Mouse (Mus musculus): ENCODE data around the gene Rpl19. TPM values are rescaled to one million over a fixed set of nuclear protein-coding genes. Genes with fewer than 3 reads are reported as not detected.

Gene Rpl19
- polyA plus RNA-seq, 1 experiment from 2014 or later: 1,192 TPM

DNA sequence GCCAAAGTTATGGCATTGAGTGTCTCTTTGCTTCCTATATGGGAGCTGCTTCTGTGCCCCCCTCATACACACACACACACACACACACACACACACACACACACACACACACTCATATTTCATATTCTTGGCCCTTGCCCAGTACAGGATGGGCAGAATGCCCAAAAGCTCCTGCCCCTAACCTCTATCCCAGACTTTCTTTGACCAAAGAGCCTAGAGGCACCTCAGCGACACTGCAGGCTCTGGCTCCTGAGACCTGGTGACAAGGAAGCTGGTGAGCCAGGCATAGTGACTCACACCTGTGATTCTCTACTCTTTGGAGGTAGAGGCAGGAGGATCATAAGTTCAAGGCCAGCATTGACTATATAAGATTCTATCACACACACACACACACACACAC lies 5.8 kb upstream of the Rpl19 start:
- peak overlapping the region; percentile 67; the same call in 1 of the 2 replicates for H3K27ac ChIP-seq
- peak overlapping the region; percentile 22; the same call in 1 of the 2 replicates for H3K4me3 ChIP-seq
- H3K4me1 ChIP-seq: peaks cover 63% of the 10 kb centered on the region

DNA sequence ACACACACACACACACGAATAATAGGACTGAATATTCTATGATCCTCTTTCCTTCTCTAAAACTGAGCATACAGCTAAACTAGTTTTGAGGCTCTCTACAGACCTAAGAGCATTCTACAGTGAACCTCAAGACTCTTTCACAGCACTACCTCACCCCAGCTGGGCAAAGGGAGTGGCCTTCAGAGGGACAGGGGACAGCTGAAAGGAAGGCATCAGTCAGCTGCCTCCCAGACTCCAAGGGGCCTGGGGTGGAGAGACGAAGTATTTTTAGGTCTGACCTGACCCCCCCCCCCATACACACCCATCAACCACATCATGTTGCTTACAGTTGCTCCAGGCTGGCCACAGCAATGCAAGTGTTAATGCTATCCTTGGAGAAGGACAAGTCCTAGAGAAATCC lies 5.4 kb upstream of the Rpl19 start:
- Histone ChIP-seq H3K27ac (peak overlapping the region; percentile 95; the same call in 1 of the 2 replicates), H3K36me3 (replicated peaks) (peaks cover 23% of the 10 kb centered on the region), H3K9me3 (no peaks in the 10 kb centered on the region), H3K27me3 (ENCODE audit: poor library complexity, severe bottlenecking) (peaks cover 34% of the 10 kb centered on the region), H3K4me3 (peak overlapping the region; percentile 64), H3K4me1 (peaks cover 67% of the 10 kb centered on the region)
- WGBS: 72% methylated on average over 2 of the region's 2 CpGs
- DNase-seq (ENCODE audit: extremely low spot score, low spot score): no peak

More for the DNA sequence above, 5.8 kb upstream of the Rpl19 start:
- H3K36me3 ChIP-seq (replicated peaks): peaks cover 27% of the 10 kb centered on the region
- DNase-seq (ENCODE audit: extremely low spot score, low spot score): no peak
- no peaks in the 10 kb centered on the region for H3K9me3 ChIP-seq
- WGBS: 38% methylated on average over 1 of the region's 1 CpGs
- peaks cover 34% of the 10 kb centered on the region for H3K27me3 ChIP-seq (ENCODE audit: poor library complexity, severe bottlenecking)

DNA sequence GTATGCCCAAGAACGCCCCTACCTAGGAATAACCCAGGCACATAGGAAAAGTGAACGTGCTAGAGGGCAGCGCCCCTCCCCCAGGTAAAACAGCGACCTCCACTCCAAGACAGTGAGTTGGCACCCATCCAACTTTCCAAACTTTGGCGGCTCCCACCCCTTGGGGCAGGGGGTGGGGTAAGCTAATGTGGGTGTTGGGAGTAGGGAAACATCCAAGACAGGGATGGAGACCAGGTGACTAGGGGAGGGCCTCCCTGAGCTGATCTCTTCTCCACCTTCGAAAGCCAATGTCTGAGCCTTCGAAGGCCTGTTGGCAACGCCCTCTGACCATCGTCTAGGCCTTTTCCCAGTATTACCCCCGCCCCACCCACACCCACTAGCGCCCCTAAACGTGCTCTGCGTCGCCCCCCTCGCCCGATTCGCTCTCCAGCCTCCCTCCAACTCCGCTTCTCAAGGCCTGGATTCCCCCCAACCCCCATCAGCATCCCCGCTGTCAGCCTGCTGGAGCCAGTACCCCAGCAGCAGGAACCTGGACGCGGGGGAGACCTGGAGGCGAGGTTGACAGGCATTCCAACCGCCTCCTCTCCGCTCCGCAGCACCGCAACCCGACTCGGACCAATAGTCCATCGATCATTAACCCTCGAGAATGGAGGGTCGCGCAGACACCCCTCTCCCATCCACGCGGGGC lies 4.8 kb upstream of the Rpl19 start:
- Histone ChIP-seq H3K9me3 (no peaks in the 10 kb centered on the region), H3K36me3 (replicated peaks) (peaks cover 17% of the 10 kb centered on the region), H3K4me1 (peaks cover 70% of the 10 kb centered on the region), H3K4me3 (peak overlapping the region; percentile 64), H3K27me3 (ENCODE audit: poor library complexity, severe bottlenecking) (peaks cover 34% of the 10 kb centered on the region), H3K27ac (peak overlapping the region; percentile 95)
- 4% methylated on average over 34 of the region's 34 CpGs for WGBS
- no peak for DNase-seq (ENCODE audit: extremely low spot score, low spot score)

- peaks cover 12% of the 10 kb centered on the region for H3K36me3 ChIP-seq (replicated peaks)
- H3K4me3 ChIP-seq: peak overlapping the region; percentile 64
- 0% methylated on average over 23 of the region's 23 CpGs for WGBS
- peaks cover 70% of the 10 kb centered on the region for H3K4me1 ChIP-seq
- DNase-seq (ENCODE audit: extremely low spot score, low spot score): no peak
- peak overlapping the region; percentile 95 for H3K27ac ChIP-seq
- H3K27me3 ChIP-seq (ENCODE audit: poor library complexity, severe bottlenecking): peaks cover 34% of the 10 kb centered on the region
- no peaks in the 10 kb centered on the region for H3K9me3 ChIP-seq
These were observed 4.3 kb upstream of the Rpl19 start for GRCm38 (mm10) chr11:98022253-98022554.

- peaks cover 7% of the 10 kb centered on the region; the same call in 1 of the 2 replicates for H3K36me3 ChIP-seq (replicated peaks)
- H3K27ac ChIP-seq: peak within 1 kb of the TSS; percentile 95
- H3K4me1 ChIP-seq: peaks cover 72% of the 10 kb centered on the region
- under 1% methylated on average over 52 of the region's 52 CpGs for WGBS
- no peaks in the 10 kb centered on the region for H3K9me3 ChIP-seq
- peaks cover 34% of the 10 kb centered on the region for H3K27me3 ChIP-seq (ENCODE audit: poor library complexity, severe bottlenecking)
- DNase-seq (ENCODE audit: extremely low spot score, low spot score): peak; percentile 84
- peak within 1 kb of the TSS; percentile 64 for H3K4me3 ChIP-seq
These were observed 3.7 kb upstream of the Rpl19 start, which contains the start of gene Cacnb1 for GRCm38 (mm10) chr11:98022555-98023371. Cacnb1 (minus strand) TSS chr11:98023034.

- DNase-seq (ENCODE audit: extremely low spot score, low spot score): no peak
- no peak overlapping the region for H3K27ac ChIP-seq
- WGBS: 94% methylated on average over 3 of the region's 3 CpGs
- peaks cover 24% of the 10 kb centered on the region for H3K27me3 ChIP-seq (ENCODE audit: poor library complexity, severe bottlenecking)
- no peak overlapping the region for H3K4me3 ChIP-seq
- H3K9me3 ChIP-seq: no peaks in the 10 kb centered on the region
- peaks cover 64% of the 10 kb centered on the region for H3K4me1 ChIP-seq
- H3K36me3 ChIP-seq (replicated peaks): peaks cover 18% of the 10 kb centered on the region
These were observed 2.0 kb upstream of the Rpl19 start for GRCm38 (mm10) chr11:98024516-98024915.

DNA sequence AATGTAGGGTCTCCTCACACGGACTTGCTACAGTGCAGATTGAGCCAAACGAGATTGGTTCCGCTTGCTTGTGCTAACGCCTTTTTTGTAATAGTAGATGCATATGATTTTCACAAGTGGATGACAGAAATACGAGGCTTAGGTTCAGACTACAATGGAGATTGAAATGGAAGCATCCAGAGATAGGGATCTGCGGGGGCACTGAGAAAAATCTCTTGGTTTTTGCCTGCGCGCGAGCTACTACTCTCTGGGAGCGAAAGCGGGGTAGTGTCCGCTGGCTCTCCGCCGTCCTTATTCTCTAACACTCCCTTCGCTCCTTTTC lies 301 bp upstream of the Rpl19 start:
- DNase-seq (ENCODE audit: extremely low spot score, low spot score): no peak
- 7% methylated on average over 15 of the region's 15 CpGs for WGBS

GRCm38 (mm10) chr11:98027297-98027688 lies 783 bp downstream of the Rpl19 start:
- no peak for DNase-seq (ENCODE audit: extremely low spot score, low spot score)
- WGBS: 0% methylated on average over 18 of the region's 18 CpGs

More for the DNA sequence above, 301 bp upstream of the Rpl19 start:
- Histone ChIP-seq H3K4me1 (peaks cover 47% of the 10 kb centered on the region), H3K36me3 (replicated peaks) (peaks cover 35% of the 10 kb centered on the region), H3K27ac (peak overlapping the region; percentile 99), H3K4me3 (peak overlapping the region; percentile 100), H3K9me3 (no peaks in the 10 kb centered on the region), H3K27me3 (ENCODE audit: poor library complexity, severe bottlenecking) (peaks cover 7% of the 10 kb centered on the region)

DNA sequence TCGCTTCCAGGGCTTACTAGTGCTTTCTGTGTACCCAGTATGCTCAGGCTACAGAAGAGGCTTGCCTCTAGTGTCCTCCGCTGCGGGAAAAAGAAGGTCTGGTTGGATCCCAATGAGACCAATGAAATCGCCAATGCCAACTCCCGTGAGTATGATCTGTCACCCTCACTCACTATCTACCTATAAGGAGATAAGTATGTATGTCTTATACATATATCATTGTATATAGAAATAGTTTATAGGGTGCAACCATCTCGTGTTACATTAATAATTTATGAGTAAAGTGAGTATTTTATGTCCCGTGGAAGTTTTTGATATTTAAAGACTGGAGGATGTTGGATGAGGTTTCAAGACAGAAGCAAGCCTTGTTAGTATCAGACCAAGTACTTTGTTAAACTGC lies 1.3 kb downstream of the Rpl19 start:
- 30% methylated on average over 7 of the region's 7 CpGs for WGBS
- H3K27me3 ChIP-seq (ENCODE audit: poor library complexity, severe bottlenecking): no peaks in the 10 kb centered on the region
- peak overlapping the region; percentile 99 for H3K27ac ChIP-seq
- DNase-seq (ENCODE audit: extremely low spot score, low spot score): no peak
- peaks cover 31% of the 10 kb centered on the region for H3K4me1 ChIP-seq
- peaks cover 42% of the 10 kb centered on the region for H3K36me3 ChIP-seq (replicated peaks)
- no peaks in the 10 kb centered on the region for H3K9me3 ChIP-seq
- H3K4me3 ChIP-seq: peak overlapping the region; percentile 100

More at GRCm38 (mm10) chr11:98027297-98027688, 783 bp downstream of the Rpl19 start:
- Histone ChIP-seq H3K27ac (peak overlapping the region; percentile 99), H3K4me1 (peaks cover 36% of the 10 kb centered on the region), H3K9me3 (no peaks in the 10 kb centered on the region), H3K36me3 (replicated peaks) (peaks cover 37% of the 10 kb centered on the region), H3K27me3 (ENCODE audit: poor library complexity, severe bottlenecking) (no peaks in the 10 kb centered on the region), H3K4me3 (peak overlapping the region; percentile 100)

- WGBS: 60% methylated on average over 5 of the region's 5 CpGs
- Histone ChIP-seq H3K9me3 (no peaks in the 10 kb centered on the region), H3K4me1 (peaks cover 29% of the 10 kb centered on the region), H3K36me3 (replicated peaks) (peaks cover 42% of the 10 kb centered on the region), H3K27me3 (ENCODE audit: poor library complexity, severe bottlenecking) (peaks cover 14% of the 10 kb centered on the region), H3K4me3 (no peak overlapping the region), H3K27ac (no peak overlapping the region)
- no peak for DNase-seq (ENCODE audit: extremely low spot score, low spot score)
These were observed 4.4 kb downstream of the Rpl19 start for GRCm38 (mm10) chr11:98030701-98031442.

DNA sequence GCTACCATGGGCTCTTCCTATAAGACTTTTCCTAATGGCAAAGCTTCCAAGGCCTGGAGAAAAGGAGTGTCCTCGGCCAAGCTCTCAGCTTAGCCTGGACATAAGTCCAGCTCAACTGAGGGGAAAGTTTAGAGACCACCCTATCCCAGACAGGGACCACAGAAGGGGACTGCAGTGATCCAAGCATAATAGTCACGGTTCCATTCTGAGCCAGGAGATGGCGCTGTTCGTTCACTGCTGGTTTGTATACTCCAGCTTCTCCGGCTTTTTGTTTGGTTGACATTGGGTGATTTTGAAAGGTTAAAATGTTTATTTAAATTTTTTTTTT lies 4.9 kb downstream of the Rpl19 start:
- no peak overlapping the region for H3K4me3 ChIP-seq
- peaks cover 19% of the 10 kb centered on the region for H3K27me3 ChIP-seq (ENCODE audit: poor library complexity, severe bottlenecking)
- no peaks in the 10 kb centered on the region for H3K9me3 ChIP-seq
- 9% methylated on average over 5 of the region's 5 CpGs for WGBS
- peaks cover 29% of the 10 kb centered on the region for H3K4me1 ChIP-seq
- H3K27ac ChIP-seq: no peak overlapping the region
- DNase-seq (ENCODE audit: extremely low spot score, low spot score): peak; percentile 82
- H3K36me3 ChIP-seq (replicated peaks): peaks cover 42% of the 10 kb centered on the region

GRCm38 (mm10) chr11:98034061-98034460 lies 7.6 kb downstream of the Rpl19 start:
- H3K4me1 ChIP-seq: peaks cover 26% of the 10 kb centered on the region
- peaks cover 39% of the 10 kb centered on the region for H3K27me3 ChIP-seq (ENCODE audit: poor library complexity, severe bottlenecking)
- no peak for DNase-seq (ENCODE audit: extremely low spot score, low spot score)
- no peak overlapping the region for H3K4me3 ChIP-seq
- H3K36me3 ChIP-seq (replicated peaks): peaks cover 28% of the 10 kb centered on the region
- H3K9me3 ChIP-seq: no peaks in the 10 kb centered on the region
- 90% methylated on average over 5 of the region's 5 CpGs for WGBS
- H3K27ac ChIP-seq: no peak overlapping the region
